Mouse (Mus musculus) CD4-positive, CD25-positive, alpha-beta regulatory T cell, adult 2 months (primary cell): ENCODE data around the gene Phykpl.

ENCODE experiments used
- DNase-seq: peaks from one replicate; pipeline ENCODE4 v3.0.0-alpha.2; 2012; ENCODE audit warnings: low read depth, low spot score

Gene Phykpl

DNA sequence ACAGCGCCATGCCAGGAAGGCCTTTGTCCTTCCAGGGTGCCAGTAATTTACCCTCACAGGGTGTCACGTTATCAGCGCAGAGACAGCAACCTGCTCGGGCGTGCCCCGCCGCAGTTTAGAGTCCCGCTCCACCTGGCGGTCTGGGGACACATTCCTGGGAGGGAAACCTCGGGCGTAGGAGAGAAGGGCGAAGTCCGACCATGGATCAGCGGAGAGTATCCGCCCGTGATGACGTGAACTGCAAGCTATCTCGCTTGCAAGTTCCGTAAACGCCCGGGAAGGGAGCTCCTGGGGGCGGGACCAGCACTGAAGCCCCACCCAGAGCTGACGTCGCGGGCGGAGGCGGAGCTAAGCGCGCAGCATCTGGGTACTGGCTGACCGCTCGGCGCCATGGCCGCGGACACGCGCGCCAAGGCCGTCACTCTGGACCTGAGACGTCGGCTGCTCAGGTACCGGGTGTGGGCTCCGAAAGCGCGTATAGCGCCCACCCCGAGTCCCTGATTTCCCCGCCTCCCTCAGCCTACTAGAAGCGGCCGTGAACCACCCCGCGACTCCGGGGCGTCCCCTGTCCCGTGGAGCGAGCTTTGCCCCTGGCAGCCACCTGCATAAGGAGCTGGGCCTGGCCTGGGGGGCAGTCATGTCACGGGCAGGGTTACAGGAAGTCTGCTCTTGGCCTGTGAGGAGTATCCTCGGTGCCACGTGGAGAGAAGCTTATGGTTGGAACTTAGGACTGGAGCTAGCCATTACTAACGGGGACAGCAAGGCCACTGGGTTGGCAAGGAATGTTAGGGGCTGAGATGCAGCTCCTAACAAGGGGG lies at the start of gene Phykpl:
Gene Phykpl, plus strand, starts transcription at position 327 of the 818 bp plus-strand sequence.
- DNase-seq = peak; percentile 95

DNA sequence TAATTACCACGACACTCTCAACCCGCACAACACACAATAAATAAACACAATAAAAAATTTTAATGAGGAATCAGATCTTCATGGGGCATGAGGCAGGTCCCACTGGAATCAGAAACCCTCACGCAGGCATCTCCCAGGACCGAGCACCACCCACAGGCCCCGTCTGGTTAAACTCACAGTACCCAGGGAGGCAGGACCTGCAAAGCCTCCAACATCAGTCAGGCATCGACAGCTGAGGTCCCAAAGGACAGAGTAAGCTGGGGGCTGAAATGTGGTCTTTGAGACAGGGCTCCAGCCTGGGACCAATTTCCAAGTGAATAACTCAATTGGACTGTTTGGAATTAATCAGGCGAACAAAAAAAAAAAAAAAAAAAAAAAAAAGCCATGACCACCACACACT lies 46.2 kb upstream of the Phykpl start:
- DNase-seq = no peak

DNA sequence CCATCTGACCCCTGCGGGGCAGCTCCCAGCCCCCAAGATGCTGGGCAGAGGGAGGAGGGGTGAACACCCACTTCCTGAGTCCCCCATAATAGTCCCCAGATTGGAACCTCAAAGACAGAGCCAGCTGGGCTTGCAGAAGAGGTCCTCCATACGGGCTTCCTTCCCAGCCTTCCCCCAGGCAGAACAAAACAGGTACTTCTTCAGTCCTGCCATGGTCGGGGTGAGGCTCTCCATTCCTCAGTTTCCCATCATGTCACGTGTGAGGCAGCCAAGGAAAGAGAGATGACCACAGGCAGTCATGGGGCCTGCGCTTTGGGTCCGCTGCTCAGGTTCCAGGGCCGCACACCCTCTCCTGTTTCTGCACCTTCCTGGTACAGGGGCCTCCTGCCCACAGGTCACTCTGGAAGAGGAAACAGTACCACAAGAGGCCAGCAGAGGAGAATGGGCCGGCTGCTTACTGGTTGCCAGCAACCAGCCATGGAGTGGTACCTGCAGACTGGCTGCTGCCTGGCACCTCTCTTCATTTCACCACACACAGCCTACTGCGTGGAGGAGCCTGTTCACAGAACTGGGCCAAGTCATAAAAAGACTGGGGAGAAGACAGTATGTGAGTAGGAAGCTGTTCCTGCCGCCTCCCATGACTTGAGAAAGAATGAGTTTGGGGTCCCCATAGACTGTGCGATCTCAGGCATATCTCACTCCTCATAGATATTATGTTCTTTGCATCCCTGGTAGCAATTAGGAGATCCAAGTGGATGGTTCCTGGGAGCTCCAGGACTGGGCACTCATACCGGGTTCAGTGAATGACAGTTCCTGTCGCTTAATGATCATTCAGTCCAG lies 45.4 kb upstream of the Phykpl start:
- peak; percentile 29 for DNase-seq

DNA sequence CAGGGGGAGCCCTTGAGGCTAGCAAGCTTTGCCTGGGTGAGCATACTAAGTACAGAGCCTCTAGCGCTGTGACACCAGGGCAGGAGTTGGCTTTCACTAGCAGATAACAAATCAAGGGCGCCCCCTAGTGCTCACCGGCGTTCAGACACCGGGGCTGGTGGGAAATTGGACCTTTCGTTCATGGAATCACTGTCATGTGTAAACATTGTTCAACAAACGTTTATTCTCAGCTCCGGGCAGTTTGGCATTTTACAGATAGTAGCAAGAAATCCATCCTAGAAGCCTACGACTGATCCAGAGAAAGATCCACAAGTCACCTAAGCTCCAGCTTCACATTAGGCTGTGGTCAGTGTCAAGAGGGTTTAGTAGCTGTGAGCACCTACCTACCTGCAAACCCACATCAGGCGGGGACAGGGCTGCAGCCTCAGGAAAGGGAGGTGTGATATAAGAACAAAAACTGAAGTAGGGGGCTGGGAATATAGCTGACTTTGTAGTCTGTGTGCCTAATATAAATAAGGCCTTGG lies 44.7 kb upstream of the Phykpl start:
- DNase-seq = peak; percentile 96

DNA sequence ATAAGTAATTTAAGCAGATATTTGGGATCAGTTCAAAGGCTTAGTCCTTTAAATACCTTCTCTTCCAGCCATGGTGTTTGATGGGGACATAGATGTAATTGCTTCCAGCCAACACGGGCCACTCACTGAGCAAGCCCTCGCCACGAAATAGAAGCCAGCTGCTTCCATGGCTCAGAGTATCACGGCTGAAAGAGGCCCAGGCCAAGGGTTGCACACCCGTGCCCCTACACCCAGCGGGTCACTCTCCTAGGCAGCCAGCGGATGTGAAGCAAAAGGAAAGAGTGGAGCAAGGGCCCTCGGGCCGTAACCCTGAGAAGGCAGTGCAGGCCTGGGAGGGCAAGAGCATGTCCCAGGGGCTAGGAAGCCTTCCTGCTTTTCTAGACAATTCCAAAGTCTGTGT lies 42.1 kb upstream of the Phykpl start:
- DNase-seq = no peak

DNA sequence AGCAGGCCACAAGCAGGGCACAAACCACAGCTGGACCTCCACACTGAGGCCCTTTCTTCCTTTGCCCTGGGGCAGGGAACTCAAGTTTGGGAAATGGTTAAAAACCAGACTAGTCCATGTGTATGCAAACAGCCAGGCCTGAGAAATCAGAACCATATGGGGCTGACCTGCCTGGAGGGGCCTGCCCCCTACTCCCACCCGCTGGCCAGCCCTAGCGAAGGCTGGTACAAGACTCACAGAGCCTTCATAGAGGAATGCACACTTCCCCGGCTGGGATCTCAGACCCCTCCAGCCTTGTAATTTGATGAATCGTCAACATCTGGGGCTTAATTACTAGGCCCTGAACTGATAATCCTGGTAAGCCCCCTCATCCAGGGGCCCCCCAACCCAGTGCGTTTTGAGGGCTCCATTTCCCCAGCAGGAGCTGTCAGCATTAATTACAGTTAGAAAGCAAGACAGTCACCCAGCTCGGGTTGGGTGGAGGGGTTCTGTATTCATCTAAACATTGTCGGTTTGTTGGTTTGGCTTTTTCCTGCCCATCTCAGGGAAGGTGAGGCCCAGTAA lies 41.0 kb upstream of the Phykpl start:
- DNase-seq = no peak

DNA sequence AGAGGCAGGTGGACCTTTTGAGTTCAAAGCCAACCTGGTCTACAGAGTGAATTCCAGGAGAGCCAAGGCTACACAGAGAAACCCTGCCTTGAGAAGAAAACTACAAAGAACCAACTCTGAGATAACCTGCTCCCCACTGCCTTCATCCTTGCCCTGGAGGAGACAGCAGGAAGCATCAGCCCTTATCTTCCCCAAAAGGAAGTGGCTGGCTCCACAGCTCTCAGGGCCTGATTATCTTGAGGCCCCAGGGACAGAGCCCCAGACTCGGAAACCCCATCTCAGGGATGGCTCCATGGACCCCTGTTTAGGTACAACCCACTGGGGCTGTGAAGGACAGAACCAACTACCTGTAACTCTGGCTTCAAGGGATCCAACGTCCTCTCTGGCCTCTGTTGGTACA lies 40.1 kb upstream of the Phykpl start:
- no peak for DNase-seq

DNA sequence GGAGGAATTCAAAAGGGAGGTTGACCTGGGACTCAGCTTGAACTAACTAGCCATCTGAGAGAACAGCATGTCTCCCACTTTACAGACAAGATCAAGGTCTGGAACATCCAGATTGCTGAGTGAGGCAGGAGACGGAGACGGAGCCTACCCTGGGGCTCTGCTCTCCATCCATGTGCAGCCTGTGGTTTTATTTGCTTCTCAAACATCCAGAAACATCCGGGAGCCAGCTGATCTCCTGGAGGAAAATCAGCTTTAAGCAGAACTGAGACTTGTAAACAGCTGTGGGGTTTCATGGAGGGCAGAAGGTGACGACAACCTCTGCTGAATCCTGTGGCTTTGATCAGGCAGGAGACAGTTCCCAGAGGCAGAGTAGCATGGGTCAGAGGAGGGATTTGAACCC lies 38.7 kb upstream of the Phykpl start:
- DNase-seq = no peak

DNA sequence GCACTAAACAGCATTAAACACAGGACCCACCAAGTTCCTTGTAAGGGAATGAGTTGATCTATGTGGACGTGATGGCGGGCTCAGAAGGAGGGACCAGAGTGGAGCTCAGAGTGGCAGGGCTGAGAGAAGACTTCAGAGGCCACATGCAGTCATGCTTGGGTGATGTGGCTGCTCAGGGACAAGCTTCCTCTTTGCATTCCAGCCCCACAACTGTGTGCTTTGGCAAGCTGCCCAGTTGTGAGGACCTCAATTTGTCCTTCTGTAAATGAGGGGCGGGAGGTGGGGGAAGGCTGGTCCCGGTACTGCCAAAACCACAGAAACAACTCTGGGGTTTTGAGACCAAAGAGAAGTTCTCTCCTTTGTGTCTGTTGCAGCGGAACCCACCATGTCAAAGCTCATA lies 33.3 kb upstream of the Phykpl start:
- DNase-seq = no peak

DNA sequence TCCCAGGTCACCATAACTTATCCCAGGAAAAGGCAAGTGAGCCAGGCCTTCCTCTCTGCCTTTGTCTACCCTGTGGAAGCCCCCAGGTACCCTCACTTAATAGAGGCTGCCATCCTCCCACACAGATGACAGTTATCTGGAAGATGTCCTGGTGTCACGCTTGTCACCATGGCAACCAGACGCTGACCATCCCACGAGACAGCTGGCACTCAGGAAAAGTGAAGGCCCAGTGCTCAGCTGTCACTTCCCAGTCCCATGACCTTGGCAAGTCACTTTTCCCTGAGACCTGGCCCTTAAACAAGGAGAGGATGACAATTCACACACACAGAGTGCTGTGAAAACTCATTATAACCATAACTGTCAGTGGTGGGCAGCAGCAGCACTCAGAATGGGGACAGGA lies 32.5 kb upstream of the Phykpl start:
- no peak for DNase-seq

DNA sequence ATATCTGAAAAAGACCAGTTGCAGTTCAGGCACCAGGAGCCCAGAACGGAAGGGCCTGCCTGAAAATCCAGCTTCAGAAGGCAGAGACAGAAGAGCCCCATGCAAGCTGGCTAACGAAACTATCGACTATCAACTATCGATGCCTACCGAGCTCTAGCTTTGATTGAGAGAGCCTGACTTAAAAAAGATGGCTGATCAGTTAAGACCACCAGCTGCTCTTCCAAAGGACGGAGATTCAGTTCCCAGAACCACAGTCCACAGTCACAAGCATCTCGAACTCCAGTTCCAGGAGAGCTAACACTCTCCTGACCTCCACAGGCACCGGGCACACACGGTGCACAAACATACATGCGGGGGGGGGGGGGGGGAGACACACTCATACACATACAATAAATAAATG lies 30.0 kb upstream of the Phykpl start:
- DNase-seq = no peak

DNA sequence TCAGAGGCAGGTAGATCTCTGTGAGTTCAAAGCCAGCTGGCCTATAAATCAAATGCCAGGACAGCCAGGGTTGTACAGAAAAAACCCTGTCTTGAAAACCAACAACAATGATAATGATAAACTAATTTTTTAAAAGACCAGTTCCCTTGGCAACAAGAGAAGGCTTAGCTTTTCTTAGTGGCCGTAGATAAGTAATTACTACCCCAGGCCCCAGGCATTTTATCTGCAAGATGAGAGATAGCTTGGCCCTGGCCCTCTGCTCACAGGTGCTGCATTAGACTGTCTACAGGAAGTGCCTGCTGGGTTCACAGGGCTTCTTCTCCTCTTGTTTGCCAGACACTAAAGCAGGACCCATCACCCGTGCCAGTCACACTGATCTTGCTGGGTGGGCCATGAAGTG lies 29.5 kb upstream of the Phykpl start:
- no peak for DNase-seq

DNA sequence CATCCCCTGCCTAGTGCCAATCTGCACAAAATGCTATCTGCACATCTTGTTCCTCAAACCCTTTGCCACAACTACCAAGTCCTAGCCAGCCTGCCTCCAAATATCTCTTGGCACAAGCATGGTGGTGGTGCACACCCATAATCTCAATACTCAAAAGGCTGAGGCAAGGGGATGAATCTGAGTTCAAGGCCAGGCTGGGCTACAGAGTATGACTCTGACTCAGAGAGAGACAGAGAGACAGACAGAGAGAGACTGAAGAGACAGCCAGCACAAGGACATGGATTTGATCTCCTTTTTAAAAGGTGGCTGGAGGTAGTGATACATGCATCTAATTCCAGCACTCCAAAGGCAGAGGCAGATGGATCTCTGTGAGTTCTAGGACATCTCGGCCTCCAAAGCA lies 21.3 kb upstream of the Phykpl start:
- DNase-seq = no peak

DNA sequence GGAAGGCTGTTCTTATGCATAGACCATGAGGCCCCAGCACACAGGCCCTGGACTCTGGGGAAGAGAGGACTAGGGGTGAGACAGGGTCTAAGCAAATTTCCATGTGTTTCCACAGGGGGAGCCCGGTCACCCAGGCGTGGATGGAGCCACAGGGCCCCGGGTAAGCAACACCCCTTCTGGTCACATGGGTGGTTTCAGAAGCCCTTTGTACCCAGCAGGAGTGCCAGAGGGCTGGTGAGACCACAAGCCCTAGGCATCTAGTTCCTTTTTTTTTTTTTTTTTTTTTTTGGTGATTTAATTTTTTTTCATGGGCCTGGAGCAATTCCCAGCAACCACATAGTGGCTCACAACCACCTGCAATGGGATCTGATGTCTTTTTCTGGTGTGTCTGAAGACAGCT lies 19.5 kb upstream of the Phykpl start:
- no peak for DNase-seq

DNA sequence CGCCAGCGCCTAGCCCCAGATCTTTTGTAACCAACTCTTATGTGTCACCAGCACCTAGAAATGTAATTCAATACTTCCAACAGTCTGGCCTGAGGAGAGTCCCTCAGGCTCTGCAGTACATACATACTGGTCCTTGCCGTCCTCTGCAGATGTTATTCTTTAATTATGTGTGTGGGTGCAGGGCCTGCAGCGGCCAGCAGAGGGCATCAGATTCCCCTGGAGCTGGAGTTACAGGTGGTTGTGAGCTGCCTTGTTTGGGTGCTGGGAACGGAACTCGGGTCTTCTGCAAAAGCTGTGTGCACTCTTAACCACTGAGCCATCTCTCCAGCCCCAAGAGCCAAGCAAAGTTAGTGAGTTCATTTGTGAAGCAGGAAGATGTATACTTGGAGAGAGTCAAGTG lies 18.6 kb upstream of the Phykpl start:
- DNase-seq = peak; percentile 46

DNA sequence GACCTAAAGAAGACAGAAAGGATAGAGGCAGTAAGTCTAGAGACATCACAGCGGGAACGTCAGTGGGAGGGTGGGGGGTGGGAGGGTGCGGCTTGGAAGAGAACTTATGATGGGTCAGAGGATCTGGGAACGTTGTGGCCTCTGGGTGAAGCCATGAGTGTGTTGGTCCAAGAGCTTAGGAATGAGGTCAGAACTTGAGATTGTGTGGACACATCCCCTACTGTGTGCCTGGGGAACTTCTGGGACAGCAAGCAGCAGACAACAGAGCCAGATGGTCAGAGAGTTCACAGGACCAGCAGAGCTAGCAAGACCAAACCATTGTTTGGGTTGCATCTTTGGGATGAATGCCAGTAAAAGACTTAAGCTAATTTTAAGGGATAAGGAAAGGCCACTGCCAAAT lies 15.8 kb upstream of the Phykpl start:
- DNase-seq = no peak

DNA sequence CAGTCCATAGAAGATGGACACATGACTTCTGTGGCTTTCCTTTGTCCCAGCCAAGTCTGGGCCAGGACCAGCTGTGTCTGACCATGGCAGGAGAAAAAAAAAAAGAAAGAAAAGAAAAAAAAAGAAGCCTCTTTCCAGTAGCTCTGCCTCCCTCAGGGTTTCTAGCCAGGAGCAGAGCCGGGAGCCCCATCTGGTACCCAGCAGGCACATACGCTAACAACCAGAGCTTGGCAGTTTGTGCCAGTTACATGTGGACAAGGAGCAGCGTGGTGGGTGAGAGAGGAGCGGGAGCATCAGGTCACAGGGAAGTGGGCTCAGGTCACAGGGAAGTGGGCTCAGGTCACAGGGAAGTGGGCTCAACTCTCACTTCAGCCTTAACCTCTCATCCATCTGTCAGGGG lies 8.1 kb upstream of the Phykpl start:
- no peak for DNase-seq

DNA sequence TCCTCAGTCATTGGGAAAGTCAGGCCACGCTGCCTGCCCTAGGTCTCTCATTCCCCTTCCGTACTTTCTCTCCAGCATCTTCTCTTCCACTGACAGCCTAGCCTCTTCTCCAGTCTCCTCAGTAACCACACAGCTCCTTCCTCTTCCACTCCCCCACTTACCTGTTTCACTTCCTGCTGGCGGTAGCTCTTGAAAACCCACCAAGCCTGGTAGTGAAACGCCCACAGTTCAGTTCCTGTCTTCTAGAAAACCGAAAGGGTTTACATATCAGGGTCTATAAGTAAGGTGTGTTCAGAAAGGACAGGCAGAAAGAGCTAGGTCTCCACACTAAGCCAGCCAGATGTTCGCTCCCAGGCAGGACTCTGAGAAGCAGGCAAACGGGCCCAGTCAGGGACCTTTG lies 7.0 kb upstream of the Phykpl start:
- peak; percentile 72 for DNase-seq

DNA sequence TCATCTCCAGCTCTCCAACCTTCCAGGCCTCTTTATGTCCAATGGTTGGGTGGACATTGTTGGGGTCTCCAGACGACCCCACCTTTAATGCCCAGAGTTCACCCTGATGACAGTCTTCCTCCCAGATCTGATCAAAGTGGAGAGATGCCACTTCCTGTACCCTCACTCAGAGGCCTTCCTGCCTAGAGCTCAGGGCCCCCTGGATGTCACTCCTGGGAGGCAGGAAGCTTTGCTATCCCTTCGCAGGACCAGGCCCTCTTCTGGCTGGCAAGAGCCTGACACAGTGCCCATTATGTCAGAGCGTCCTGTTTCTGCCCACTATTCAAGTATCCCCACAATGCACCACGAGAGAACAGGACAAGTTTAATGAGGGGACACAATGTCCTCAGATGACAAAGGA lies 5.5 kb upstream of the Phykpl start:
- no peak for DNase-seq

DNA sequence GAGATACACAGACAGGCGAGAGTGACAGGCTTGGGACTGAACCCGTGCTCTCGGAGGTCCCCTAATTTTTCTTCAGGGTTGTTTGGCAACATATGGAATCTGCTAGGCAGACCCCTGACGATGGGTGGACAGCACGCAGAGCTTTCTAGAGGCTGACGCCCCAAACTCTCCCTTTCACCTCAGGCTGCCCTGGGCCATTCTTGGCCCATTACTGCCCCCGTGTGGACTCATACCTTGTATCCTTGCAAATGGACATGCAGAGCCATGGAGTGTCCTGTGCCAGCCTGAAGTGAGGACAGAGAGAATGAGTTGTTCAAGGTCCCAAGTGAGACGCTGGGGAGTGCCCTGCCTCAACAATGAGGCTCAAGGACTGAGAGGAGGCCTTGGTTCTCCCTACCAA lies 1.8 kb upstream of the Phykpl start:
- DNase-seq = peak; percentile 78

DNA sequence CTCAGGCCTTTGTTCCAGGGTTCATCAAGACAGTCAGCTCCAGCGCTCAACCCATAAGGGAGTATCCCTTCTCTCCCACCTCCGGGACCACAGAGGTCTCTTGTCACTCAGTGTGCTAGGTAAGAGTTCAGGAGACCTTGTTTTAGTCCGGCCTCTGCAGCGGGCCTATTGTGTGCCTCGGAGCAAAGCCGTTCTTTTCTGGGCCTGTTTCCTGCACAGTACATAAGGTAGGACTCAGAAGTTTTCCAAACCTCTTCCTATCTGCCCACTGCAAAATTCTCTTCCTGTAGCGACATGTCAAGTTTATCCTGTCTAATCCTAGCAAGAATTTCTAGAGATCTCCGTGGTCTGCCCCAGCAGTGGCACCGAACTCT lies 513 bp upstream of the Phykpl start:
- DNase-seq = no peak

DNA sequence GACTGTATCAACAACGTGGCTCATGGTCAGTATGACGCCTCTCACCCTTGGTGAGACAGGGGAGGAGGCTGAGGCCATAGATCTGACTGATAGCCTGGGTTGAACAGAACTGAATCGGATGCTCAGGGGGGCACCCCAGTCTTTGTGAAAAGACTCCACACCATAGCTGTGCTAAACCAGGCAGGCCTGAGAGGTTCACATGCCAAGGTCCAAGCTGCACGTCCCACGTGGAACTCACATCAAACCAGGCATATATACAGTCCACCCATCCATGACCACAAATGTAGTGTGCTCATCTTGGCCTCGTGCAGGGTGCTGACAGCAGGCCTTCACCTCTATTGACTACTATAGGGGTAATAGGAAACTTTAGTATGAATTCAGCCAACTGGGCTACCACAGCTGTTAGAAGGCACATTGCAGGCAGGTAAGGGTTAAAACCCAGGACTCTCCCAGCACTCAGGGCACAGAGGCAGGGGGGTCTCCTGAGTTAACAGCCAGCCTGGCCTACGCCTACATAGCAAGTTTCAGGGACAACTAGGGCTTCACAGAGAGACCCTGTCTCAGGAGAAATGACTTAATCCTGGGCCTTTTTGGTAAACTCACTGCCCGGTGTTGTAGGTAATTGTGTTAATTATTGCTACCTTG lies 1.2 kb downstream of the Phykpl start:
- DNase-seq = peak; percentile 17
